Mouse (Mus musculus) liver, embryonic 14.5 days (tissue): ENCODE measurements around the gene Col18a1.
A peak's percentile ranks its signal among the peaks of the same experiment; 100 is the strongest.

Source experiments
- CTCF ChIP-seq: IDR thresholded peaks from 2 replicates; pipeline ENCODE4 v1.5.1; 2016; ENCODE audit warnings: antibody characterized with exemption, low read depth, control low read depth
- EP300 ChIP-seq: IDR thresholded peaks from 2 replicates; pipeline ENCODE4 v1.6.1; 2016; ENCODE audit warnings: antibody characterized with exemption, low read depth

- TF ChIP-seq EP300 (no peak), CTCF (peak; percentile 58)
Measured at GRCm38 (mm10) chr10:77135274-77135829, 31.0 kb downstream of the Col18a1 start.
